Comparison of ENCODE assay signal across 11 mouse cellular contexts in genomic region chr17:48287276-48287675, GRCm38 (mm10). TPM values are rescaled to one million over a fixed set of nuclear protein-coding genes. Genes with fewer than 3 reads are reported as not detected.
A peak's percentile ranks its signal among the peaks of the same experiment; 100 is the strongest.
DNase-seq lines count a peak whose midpoint lies in the region; ATAC-seq lines count a peak whose summit lies in the region.
"Had no signal": no experiment of that assay in that cellular context is flagged by ENCODE, and none has a peak within 500 bp of the region (broad histone marks: within the 10 kb centered on the region; RNA-seq: fewer than 3 reads in every experiment).

No protein-coding gene starts in this region.

- ATAC-seq in granulocyte monocyte progenitor cell, adult 5-6 weeks (replicated peaks; ENCODE audit: poor library complexity, severe bottlenecking) = peak; percentile 44
- ATAC-seq: forebrain, embryonic 16.5 days; intestine, embryonic 16.5 days had no signal

- peak; percentile 19 for DNase-seq in kidney, postnatal 10 days
- no peak for DNase-seq in kidney, adult 9 months
- peak; percentile 62 to 83 for DNase-seq in spleen, postnatal 4 days (ENCODE audit: low spot score in 2 of 2)
- no peak for DNase-seq in spleen, adult 18-20 months
- DNase-seq in testis, postnatal 14 days (ENCODE audit: low spot score) = no peak
- DNase-seq in urinary bladder, adult 18-20 months (ENCODE audit: low spot score in 2 of 2) = no peak
- DNase-seq: lung, adult 18-20 months had no signal

RNA-seq across cellular contexts. Expression of gene Treml2, which starts 12.0 kb away (rescaled TPM):
- 58.2 and 68.7 TPM in 2 replicates for total RNA-seq in granulocyte monocyte progenitor cell, adult 5-6 weeks (2014; fragmentation: Nextera tagmentation)
- 42.5 and 45.8 TPM in 2 replicates for total RNA-seq in granulocyte monocyte progenitor cell, adult 5-6 weeks (2017)

RNA-seq across cellular contexts. Expression of gene Treml4, which starts 23.2 kb away (rescaled TPM):
- 0.56 and 0.99 TPM in 2 replicates for total RNA-seq in granulocyte monocyte progenitor cell, adult 5-6 weeks (2014; fragmentation: Nextera tagmentation)
- total RNA-seq in granulocyte monocyte progenitor cell, adult 5-6 weeks (2017) = 1.4 and 2.6 TPM in 2 replicates
- total RNA-seq: layer of hippocampus, postnatal 25 days had no signal

RNA-seq across cellular contexts. Expression of gene B430306N03Rik, which starts 28.7 kb away (rescaled TPM):
- 3.1 and 8.2 TPM in 2 replicates for total RNA-seq in granulocyte monocyte progenitor cell, adult 5-6 weeks (2014; fragmentation: Nextera tagmentation)
- 3.0 TPM in 2 replicates for total RNA-seq in granulocyte monocyte progenitor cell, adult 5-6 weeks (2017)

RNA-seq across cellular contexts. Expression of gene Trem3, which starts 39.7 kb away (rescaled TPM):
- total RNA-seq in granulocyte monocyte progenitor cell, adult 5-6 weeks (2014; fragmentation: Nextera tagmentation) = 84.6 and 114 TPM in 2 replicates
- 126 and 147 TPM in 2 replicates for total RNA-seq in granulocyte monocyte progenitor cell, adult 5-6 weeks (2017)
- total RNA-seq: layer of hippocampus, postnatal 25 days had no signal

RNA-seq across cellular contexts. Expression of gene Trem1, which starts 54.7 kb away (rescaled TPM):
- 6.5 and 7.6 TPM in 2 replicates for total RNA-seq in granulocyte monocyte progenitor cell, adult 5-6 weeks (2014; fragmentation: Nextera tagmentation)
- 13.5 and 14.7 TPM in 2 replicates for total RNA-seq in granulocyte monocyte progenitor cell, adult 5-6 weeks (2017)
- total RNA-seq: layer of hippocampus, postnatal 25 days had no signal

Comparison
In these comparisons a context has a peak if more than half of its experiments do, and no peak if none do; other contexts are left out.
1. DNase-seq: peak in kidney, postnatal 10 days (single experiment) and spleen, postnatal 4 days (2 of 2); none in kidney, adult 9 months (single experiment), spleen, adult 18-20 months (0 of 2), testis, postnatal 14 days (single experiment) and urinary bladder, adult 18-20 months (0 of 2).